Comparison of ENCODE assay signal across 25 mouse cellular contexts in genomic region chr15:11067891-11068290, GRCm38 (mm10). TPM values are rescaled to one million over a fixed set of nuclear protein-coding genes. Genes with fewer than 3 reads are reported as not detected.
"Had no signal": no experiment of that assay in that cellular context is flagged by ENCODE, and none has a peak within 500 bp of the region (broad histone marks: within the 10 kb centered on the region; RNA-seq: fewer than 3 reads in every experiment).

No protein-coding gene starts in this region.

- H3K27ac ChIP-seq: heart, embryonic 13.5 days; heart, embryonic 15.5 days; hindbrain, embryonic 13.5 days; hindbrain, embryonic 15.5 days; hindbrain, postnatal 0 days; limb, embryonic 13.5 days; liver, embryonic 12.5 days; liver, embryonic 14.5 days had no signal

- H3K36me3 ChIP-seq: heart, embryonic 13.5 days; heart, embryonic 15.5 days; hindbrain, embryonic 13.5 days; hindbrain, embryonic 15.5 days; liver, embryonic 12.5 days had no signal

- ATAC-seq: hindbrain, postnatal 0 days; intestine, embryonic 16.5 days; liver, embryonic 12.5 days had no signal

- H3K27me3 ChIP-seq: heart, embryonic 13.5 days; heart, embryonic 15.5 days; hindbrain, embryonic 13.5 days; hindbrain, embryonic 15.5 days; limb, embryonic 13.5 days; limb, embryonic 15.5 days; liver, embryonic 12.5 days had no signal

- H3K4me2 ChIP-seq: heart, embryonic 11.5 days; heart, embryonic 13.5 days; heart, embryonic 15.5 days; hindbrain, embryonic 13.5 days; hindbrain, embryonic 15.5 days; limb, embryonic 13.5 days; limb, embryonic 15.5 days; liver, embryonic 12.5 days had no signal

- DNase-seq: gastrocnemius, postnatal 10 days; gastrocnemius, postnatal 25 days; heart, postnatal 14 days; heart, postnatal 36 days; kidney, adult 18-20 months; kidney, adult 8-10 months; kidney, postnatal 14 days; kidney, postnatal 36 days; layer of hippocampus, adult 9-11 months; layer of hippocampus, postnatal 36 days; left cerebral cortex, postnatal 4 days had no signal

- H3K4me3 ChIP-seq: heart, embryonic 13.5 days; heart, embryonic 15.5 days; hindbrain, embryonic 13.5 days; hindbrain, embryonic 15.5 days; limb, embryonic 13.5 days; limb, embryonic 15.5 days; liver, embryonic 12.5 days had no signal

- H3K9ac ChIP-seq: heart, embryonic 13.5 days; heart, embryonic 15.5 days; hindbrain, embryonic 13.5 days; hindbrain, embryonic 15.5 days; limb, embryonic 13.5 days; limb, embryonic 15.5 days; liver, embryonic 12.5 days; liver, embryonic 14.5 days had no signal

- H3K9me3 ChIP-seq: heart, embryonic 13.5 days; heart, embryonic 15.5 days; hindbrain, embryonic 13.5 days; hindbrain, embryonic 15.5 days; limb, embryonic 13.5 days; limb, embryonic 15.5 days; liver, embryonic 12.5 days had no signal

- H3K4me1 ChIP-seq: liver, embryonic 12.5 days had no signal

RNA-seq across cellular contexts. Expression of gene Rxfp3, which starts 30.1 kb away (rescaled TPM):
- polyA plus RNA-seq: heart, embryonic 11.5 days; intestine, embryonic 14.5 days; intestine, embryonic 16.5 days; large intestine, adult 2 months; liver, adult 2 months; liver, embryonic 14.5 days had no signal
